Comparison of ENCODE assay signal across 12 mouse cellular contexts in genomic region chr7:66446860-66447259, GRCm38 (mm10).
"Had no signal": no experiment of that assay in that cellular context is flagged by ENCODE, and none has a peak within 500 bp of the region (broad histone marks: within the 10 kb centered on the region; RNA-seq: fewer than 3 reads in every experiment).

No protein-coding gene starts in this region.

- H3K27me3 ChIP-seq: kidney, embryonic 15.5 days; limb, embryonic 15.5 days; liver, embryonic 12.5 days; lung, embryonic 15.5 days; midbrain, embryonic 13.5 days had no signal

- H3K36me3 ChIP-seq: kidney, embryonic 15.5 days; limb, embryonic 15.5 days; liver, embryonic 12.5 days; lung, embryonic 15.5 days; midbrain, embryonic 13.5 days; neural tube, embryonic 15.5 days had no signal

- H3K9me3 ChIP-seq: kidney, embryonic 15.5 days; limb, embryonic 15.5 days; liver, embryonic 12.5 days; lung, embryonic 15.5 days; midbrain, embryonic 13.5 days; neural tube, embryonic 15.5 days had no signal

- H3K9ac ChIP-seq: kidney, embryonic 15.5 days; limb, embryonic 15.5 days; liver, embryonic 12.5 days; lung, embryonic 15.5 days; midbrain, embryonic 13.5 days; neural tube, embryonic 15.5 days had no signal

- ATAC-seq: liver, embryonic 12.5 days; midbrain, embryonic 13.5 days had no signal

- H3K27ac ChIP-seq: kidney, embryonic 15.5 days; limb, embryonic 15.5 days; liver, embryonic 12.5 days; lung, embryonic 15.5 days; midbrain, embryonic 13.5 days; neural tube, embryonic 15.5 days had no signal

- DNase-seq: kidney, adult 2 months; kidney, postnatal 14 days; right cerebral cortex, adult 18-20 months; right cerebral cortex, postnatal 25 days; thymus, adult 2 months; thymus, postnatal 25 days had no signal

- H3K4me2 ChIP-seq: kidney, embryonic 15.5 days; limb, embryonic 15.5 days; liver, embryonic 12.5 days; lung, embryonic 15.5 days; midbrain, embryonic 13.5 days; neural tube, embryonic 15.5 days had no signal

- H3K4me3 ChIP-seq: kidney, embryonic 15.5 days; limb, embryonic 15.5 days; liver, embryonic 12.5 days; lung, embryonic 15.5 days; midbrain, embryonic 13.5 days; neural tube, embryonic 15.5 days had no signal
